Mouse (Mus musculus): ENCODE data around the gene Pitpna.
"Not testable (repeated sequence)": the region's sequence is repeated elsewhere in the genome, so short reads cannot be mapped to it uniquely, and the experiment has no call there.

The Pitpna gene

DNA sequence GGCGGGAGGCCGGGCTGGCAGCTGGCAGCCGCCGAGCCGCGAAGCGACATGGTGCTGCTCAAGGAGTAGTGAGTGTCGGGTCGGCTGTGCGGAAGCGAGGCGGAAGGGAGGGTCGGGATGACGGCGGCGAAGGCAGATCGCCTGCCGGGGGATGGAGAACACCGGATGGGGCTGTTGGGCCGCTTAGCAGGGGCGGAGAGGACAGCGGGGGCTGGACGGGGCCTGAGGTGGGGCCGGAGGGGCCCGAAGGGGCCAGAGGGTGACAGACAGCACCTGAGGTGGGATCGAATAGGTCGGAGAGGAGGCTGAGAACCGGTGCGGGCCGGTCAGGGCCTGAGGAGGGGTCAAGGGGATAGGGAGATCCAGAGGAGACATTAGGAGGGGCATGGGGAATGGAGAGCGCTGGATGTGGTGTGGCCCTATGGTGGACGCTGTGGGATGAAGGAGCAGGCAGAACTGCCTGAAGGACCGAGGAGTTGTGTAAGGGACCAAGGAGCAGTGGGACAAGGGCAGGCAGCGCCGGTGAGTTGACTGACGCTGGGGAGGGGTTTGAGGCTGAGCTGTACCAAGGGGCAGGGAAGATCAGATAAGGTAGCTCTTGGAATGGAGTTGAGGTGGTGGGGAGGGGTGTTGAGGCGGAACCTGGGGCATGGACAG is 516 bp downstream of the Pitpna start:
- DNase-seq (ENCODE audit: low spot score) = no peak

- DNase-seq (ENCODE audit: low spot score) = no peak
These were observed 4.7 kb downstream of the Pitpna start for GRCm38 (mm10) chr11:75592612-75593011.

DNA sequence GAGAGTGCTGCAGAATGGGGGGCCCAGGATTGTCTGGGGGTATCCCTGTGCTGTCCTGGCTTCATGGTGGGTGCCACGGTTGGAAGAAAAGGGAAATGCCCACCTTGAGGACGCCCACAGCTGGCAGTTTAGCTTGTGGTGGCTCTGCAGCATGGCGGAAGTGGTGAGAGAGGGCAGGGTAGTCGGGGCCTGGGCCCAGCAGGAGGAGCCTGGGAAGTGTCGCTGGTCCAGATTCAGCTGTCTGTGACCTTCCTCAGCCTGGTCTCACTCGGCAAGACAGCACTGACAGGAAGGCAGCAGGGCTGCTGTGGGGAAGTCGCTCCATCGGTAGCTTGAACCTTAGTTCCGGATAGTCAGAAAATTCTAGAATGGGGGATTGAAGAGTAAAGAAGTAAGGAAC is 6.5 kb downstream of the Pitpna start:
- DNase-seq (ENCODE audit: low spot score) = no peak

GRCm38 (mm10) chr11:75595404-75595803 is 7.5 kb downstream of the Pitpna start:
- no peak for DNase-seq (ENCODE audit: low spot score)

DNA sequence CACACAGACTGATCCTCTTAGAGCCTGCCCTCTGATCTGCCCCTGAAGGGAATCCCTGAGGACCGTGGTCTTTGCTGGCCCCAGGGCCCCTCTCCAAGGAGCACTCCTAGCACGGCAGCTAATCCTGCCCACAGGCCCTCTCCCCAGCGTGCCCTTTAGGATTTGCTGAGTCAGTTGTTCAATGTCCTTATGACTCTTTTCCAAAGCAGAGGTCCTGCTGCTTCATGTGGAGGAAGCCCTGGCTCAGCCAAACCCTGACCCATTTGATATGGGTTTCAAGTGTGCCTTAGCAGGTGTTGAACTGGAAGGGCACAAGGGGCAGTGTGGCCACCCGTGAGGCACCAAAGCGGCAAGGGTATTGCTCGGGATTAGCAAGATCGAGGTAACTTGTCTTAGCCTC is 7.9 kb downstream of the Pitpna start:
- no peak for DNase-seq (ENCODE audit: low spot score)

DNA sequence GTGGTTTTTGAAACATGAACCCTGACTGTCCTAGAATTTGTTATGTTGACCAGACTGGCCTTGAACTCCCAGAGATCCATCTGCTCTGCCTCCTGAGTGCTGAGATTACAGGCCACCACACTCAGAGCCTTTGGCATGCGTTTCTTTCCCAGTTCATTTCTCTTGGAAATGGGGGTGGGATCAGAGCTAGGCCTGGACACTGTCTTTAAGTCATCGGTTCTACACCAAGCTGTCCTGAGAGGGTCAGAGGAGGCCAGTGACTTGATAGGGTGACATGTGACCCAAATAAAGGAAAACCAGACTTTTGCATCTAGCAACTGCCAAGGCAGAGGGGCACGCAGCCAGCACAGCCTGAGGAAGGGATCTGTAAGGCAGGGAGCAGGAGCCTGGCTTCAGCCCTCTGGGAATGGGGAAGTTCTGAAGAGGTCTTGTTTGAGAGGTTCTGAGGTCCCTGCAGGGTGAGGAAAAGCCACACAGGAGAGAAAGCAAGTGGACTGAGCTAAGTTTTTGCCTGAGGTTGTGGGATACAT is 8.9 kb downstream of the Pitpna start:
- peak; percentile 86 for DNase-seq (ENCODE audit: low spot score)

- no peak for DNase-seq (ENCODE audit: low spot score)
These were observed 10.1 kb downstream of the Pitpna start for GRCm38 (mm10) chr11:75598004-75598403.

DNA sequence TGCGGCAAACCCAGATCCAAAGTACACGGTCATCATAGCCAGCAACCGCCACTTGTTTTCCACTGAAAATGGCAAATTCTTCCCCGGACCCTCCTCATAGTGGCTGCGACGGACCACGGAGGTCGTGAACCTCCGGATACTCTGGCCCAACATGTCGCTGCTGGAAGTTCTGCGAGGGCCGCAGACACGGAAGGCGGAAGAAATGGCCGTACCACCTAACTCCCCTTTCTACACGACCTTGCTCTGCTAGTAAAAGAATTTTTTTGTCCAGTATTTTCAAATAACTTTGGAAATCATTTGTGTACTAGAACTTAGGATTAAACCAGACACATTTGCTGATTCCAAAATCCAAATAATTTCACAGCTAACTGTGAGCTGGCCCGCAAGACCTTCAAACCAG is 11.9 kb downstream of the Pitpna start:
- not testable (repeated sequence) for DNase-seq (ENCODE audit: low spot score)

GRCm38 (mm10) chr11:75604826-75605225 is 16.9 kb downstream of the Pitpna start:
- no peak for DNase-seq (ENCODE audit: low spot score)

DNA sequence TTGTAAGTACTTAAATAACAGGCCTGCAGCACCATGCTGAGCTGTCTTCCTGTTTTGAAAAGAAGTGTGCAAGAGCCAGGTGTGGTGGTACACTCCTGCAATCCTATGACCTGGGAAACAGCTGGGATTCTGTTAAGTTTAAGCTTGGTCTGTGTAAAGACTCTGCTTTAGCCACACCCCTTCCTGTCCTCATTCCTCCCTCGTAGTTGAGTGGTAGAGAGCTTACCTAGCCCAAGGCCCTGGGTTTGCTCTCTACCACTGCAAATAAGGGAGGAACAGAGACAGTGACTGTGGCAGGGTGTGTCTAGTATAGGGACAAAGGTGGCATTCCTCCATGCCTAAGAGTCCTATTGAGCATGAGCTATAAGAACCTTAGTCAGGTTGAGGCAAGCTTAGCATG is 17.4 kb downstream of the Pitpna start:
- no peak for DNase-seq (ENCODE audit: low spot score)

DNA sequence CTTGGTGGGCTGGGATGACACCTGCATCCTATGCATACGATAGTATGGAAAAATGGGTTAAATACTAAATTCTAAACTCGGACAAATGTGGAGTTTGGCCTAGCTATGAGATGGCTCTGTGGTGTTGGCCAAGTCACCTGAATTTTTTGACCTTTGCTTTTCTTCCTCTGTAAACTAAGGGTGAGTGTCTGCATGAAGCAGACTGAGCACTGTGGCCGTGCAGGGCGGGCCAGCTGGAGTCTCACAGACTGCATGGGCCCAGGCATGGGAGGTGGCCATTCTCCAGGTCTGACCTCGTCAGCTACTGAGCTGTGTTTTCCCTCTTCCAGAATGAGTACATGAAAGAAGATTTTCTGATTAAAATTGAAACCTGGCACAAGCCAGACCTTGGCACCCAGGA is 20.9 kb downstream of the Pitpna start:
- no peak for DNase-seq (ENCODE audit: low spot score)

GRCm38 (mm10) chr11:75610021-75610420 is 22.1 kb downstream of the Pitpna start:
- DNase-seq (ENCODE audit: low spot score) = no peak

DNA sequence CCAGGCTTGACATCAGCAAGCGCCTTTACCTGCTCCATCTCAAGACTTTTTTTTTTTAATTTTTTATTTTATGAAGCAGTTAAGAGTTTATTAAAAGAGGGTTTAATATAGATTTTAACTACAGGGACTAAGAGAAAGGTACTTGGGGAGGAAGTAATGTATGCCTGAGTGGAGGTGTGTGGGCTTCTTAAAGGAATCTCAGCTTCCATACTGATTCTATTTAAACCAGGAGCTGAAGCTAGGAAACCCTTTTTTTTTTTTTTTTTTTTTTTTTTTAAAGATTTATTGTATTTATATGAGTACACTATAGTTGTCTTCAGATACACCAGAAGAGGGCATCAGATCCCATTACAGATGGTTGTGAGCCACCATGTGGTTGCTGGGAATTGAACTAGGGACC is 26.9 kb downstream of the Pitpna start:
- DNase-seq (ENCODE audit: low spot score) = no peak

DNA sequence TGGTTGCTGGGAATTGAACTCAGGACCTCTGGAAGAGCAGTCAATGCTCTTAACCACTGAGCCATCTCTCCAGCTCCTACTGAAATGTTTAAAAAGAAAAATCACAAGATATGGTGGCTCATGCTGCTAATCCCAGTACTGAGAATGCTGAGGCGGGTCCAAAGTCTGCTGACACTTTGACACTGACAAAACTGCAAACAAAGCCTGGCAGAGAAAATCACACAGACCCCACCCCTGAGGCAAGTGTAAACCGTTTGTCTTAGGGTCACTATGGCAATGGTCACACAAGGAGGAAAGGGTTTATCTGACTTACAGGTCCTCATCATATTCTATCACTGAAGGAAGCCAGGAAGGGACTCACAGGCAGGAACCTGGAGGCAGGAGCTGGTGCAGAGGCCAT is 27.7 kb downstream of the Pitpna start:
- DNase-seq (ENCODE audit: low spot score) = no peak

- DNase-seq (ENCODE audit: low spot score) = no peak
These were observed 31.2 kb downstream of the Pitpna start for GRCm38 (mm10) chr11:75619133-75619532.

DNA sequence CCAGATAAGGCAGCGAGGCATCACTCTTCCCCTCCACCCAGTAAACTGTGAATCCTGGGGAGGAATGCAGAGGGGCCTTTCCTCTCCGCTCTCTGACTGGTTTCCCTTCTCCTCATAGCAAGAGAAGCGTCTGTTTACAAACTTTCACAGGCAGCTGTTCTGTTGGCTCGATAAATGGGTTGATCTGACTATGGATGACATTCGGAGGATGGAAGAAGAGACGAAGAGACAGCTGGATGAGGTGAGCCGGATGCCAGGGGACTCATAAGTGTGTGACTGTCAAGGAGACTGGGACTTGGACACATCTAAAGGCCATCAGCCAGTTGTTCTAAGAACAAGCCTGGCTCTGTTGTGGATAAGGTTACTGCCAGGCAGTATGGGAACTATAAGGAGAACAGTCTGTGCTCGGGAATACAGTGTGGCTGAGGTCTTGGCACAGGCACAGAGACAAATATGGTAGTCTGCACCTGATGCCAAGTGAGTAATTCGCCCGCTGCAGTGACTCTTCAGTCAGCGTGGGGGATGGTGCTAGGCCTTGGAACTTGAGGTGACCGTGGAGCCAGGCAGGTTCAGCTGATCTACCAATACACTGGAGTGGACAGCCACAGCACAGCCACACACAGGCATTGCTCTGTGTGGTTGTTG is 32.4 kb downstream of the Pitpna start:
- DNase-seq (ENCODE audit: low spot score) = peak; percentile 74

- DNase-seq (ENCODE audit: low spot score) = no peak
These were observed 33.5 kb downstream of the Pitpna start for GRCm38 (mm10) chr11:75621426-75621825.

DNA sequence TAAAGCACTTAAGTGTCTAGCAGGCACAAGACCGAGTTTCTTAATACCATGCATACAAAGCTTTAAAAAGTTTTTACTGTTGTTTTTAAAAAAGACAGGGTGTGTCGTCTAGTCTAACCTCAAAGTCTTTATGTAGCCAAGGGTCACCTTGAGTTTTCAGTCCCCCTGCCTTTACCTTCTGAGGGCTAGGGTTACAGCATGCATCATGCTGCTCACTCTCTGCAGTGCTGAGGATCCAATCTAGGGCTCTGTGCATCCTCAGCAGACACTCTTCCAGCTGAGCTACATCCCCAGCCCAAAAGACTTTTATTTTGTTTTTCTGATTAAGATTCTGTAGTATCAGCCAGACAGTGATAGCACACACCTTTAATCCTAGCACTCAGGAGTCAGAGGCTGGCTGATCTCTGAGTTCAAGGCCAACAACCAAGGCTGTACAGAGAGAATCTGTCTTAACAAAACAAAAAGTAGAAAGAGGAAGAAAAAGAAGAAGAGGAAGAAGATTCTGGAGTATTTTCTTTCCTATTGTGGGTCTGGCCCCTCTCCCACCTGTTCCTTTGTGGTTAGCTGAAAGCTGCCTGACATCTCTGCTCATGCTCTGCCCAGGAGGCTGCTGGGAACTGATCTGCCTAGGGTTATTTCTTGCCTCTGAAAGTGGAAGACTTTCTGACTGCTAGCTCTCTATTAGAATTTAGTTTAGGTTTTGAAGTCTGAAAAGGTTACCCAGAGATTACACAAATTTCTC is 34.9 kb downstream of the Pitpna start:
- DNase-seq (ENCODE audit: low spot score) = no peak

DNA sequence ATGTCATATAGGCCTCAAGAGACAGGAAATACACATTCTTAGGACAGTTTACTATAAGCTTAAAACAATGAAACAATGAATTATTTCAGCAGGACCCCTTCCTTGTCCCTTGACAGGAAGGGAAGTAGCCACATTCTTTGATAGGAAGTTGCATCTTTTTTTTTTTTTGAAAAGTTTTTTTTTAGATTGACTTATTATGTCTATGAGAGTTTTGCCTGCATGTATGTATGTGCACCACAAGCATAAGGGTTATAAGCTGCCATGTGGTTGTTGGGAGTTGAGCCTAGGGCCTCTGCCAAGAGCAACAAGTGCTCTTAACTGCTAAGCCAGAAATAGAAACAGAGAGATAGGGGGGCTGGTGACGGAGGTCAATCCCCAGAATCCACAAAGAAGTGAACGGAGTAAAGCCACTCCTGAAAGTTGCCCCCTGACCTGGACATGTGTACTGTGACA is 36.2 kb downstream of the Pitpna start:
- DNase-seq (ENCODE audit: low spot score) = peak; percentile 58

DNA sequence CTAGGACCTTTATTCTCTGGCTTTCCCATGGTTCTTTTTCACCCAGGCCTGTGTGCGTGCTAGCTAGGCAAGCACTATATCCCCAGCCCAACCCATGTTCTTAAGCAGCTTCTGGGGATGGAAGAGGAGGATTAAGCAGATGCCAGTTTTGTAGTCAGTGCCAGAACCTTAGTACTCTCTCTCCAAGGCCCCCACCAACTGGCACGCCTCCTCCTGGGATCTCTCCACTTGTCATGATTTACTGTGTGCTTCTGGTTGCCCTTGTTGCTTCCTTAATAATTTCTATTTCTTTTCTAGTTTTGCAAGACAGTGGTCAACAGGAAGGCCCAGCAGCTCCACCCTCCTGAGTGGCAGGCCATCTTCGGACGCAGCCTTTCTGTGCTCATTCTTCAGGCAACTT is 37.9 kb downstream of the Pitpna start:
- DNase-seq (ENCODE audit: low spot score) = no peak

DNA sequence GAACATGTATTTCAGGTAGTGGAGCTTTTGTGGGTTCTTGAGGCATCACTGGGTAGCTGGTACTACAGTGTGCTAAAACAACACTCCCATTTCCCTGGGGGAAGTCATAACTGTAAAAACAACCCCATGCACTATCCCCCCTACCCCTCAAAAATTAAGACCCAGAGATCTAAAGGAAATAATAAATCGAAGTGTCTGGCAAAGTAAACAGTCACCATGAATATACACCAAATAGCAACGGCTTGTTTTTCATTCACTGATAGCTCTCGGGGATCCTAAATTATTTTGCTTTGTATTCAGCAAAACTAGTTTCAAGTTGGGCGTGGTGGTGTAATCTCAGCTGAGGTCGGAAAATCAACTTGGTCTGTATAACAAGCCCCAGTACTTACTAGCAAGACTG is 42.2 kb downstream of the Pitpna start:
- no peak for DNase-seq (ENCODE audit: low spot score)

GRCm38 (mm10) chr11:75630645-75631229 is 42.8 kb downstream of the Pitpna start, which contains the start of gene Inpp5k:
Inpp5k (plus strand) TSS chr11:75630988.
- DNase-seq (ENCODE audit: low spot score) = peak; percentile 97

Data from adipocyte (in vitro differentiated cells).